Mouse (Mus musculus) limb, embryonic 14.5 days (tissue): Measurements from ENCODE around the gene Ankrd24. TPM values are rescaled to one million over a fixed set of nuclear protein-coding genes. Genes with fewer than 3 reads are reported as not detected.
A peak's percentile ranks its signal among the peaks of the same experiment; 100 is the strongest.
"Not testable (repeated sequence)": the region's sequence is repeated elsewhere in the genome, so short reads cannot be mapped to it uniquely, and the experiment has no call there.

Experiments used
- ATAC-seq: fragments of 200-750 bp; cut with Nextera tagmentation; 2 replicates; pipeline ENCODE4 v1.8.0; 2017; ENCODE audit warnings: low read depth, moderate number of reproducible peaks, moderate TSS enrichment; ENCODE audit not compliant: low FRiP score
- DNase-seq: peaks from one replicate; pipeline ENCODE4 v3.0.0-alpha.2; 2015; ENCODE audit warnings: low spot score
- H3K27ac ChIP-seq: fragments of 300-500 bp; sonication (generic); replicated peaks from 2 replicates; pipeline ENCODE4 v1.5.1; 2014; ENCODE audit warnings: low read depth, mild to moderate bottlenecking, low read length, moderate library complexity, mixed read lengths
- H3K27me3 ChIP-seq: fragments of 300-500 bp; sonication (generic); 2 replicates; pipeline ENCODE4 v1.6.1; 2014; ENCODE audit warnings: low read length, mixed read lengths; ENCODE audit not compliant: control insufficient read depth, insufficient read depth
- H3K36me3 ChIP-seq: fragments of 300-500 bp; sonication (generic); 2 replicates; pipeline ENCODE4 v1.6.1; 2014; ENCODE audit warnings: mild to moderate bottlenecking, low read length, moderate library complexity, mixed read lengths; ENCODE audit not compliant: control insufficient read depth, insufficient read depth
- H3K4me1 ChIP-seq: fragments of 300-500 bp; sonication (generic); 2 replicates; pipeline ENCODE4 v1.6.1; 2014; ENCODE audit warnings: antibody characterized with exemption, low read length, mixed read lengths; ENCODE audit not compliant: control insufficient read depth, insufficient read depth
- H3K4me2 ChIP-seq: fragments of 300-500 bp; sonication (generic); replicated peaks from 2 replicates; pipeline ENCODE4 v1.6.1; 2014; ENCODE audit warnings: low read depth, mild to moderate bottlenecking, low read length, moderate library complexity; ENCODE audit not compliant: severe bottlenecking
- H3K4me3 ChIP-seq: fragments of 300-500 bp; sonication (generic); replicated peaks from 2 replicates; pipeline ENCODE4 v1.5.1; 2014; ENCODE audit warnings: low read length
- H3K9ac ChIP-seq: fragments of 300-500 bp; sonication (generic); 2 replicates; pipeline ENCODE4 v1.6.1; 2014; ENCODE audit warnings: mild to moderate bottlenecking, low read depth, low read length, moderate library complexity; ENCODE audit not compliant: severe bottlenecking
- H3K9me3 ChIP-seq: fragments of 300-500 bp; sonication (generic); 2 replicates; pipeline ENCODE4 v1.6.1; 2016; ENCODE audit warnings: low read length; ENCODE audit not compliant: control insufficient read depth
- POLR2A ChIP-seq: fragments of 200-500 bp; IDR thresholded peaks from 2 replicates; pipeline ENCODE4 v1.8.0; 2012; ENCODE audit warnings: inconsistent platforms, mild to moderate bottlenecking, moderate library complexity, borderline replicate concordance; ENCODE audit not compliant: insufficient read depth, insufficient read length; ENCODE audit errors: extremely low read depth
- WGBS: fragments of 180-500 bp; shearing (Covaris S2); extraction: QIAGEN DNeasy Blood & Tissue Kit; methylation state at CpG from one replicate; pipeline ENCODE4 v1.1.7; 2014; 5-methylcytosine and 5-hydroxymethylcytosine counted together
- polyA plus RNA-seq, 2 experiments: library from polyadenylated mRNA; depleted of rRNA in 1 of 2; stranded (reverse) in 1 of 2; unstranded in 1 of 2; fragments of >200 nt; fragmentation: Nextera tagmentation in 1 of 2; extraction: Ambion mirVana in 1 of 2; gene quantifications; 2 replicates each; pipeline versions ENCODE4 v1.2.1 to v1.2.3; 2012 to 2014

The Ankrd24 gene
- polyA plus RNA-seq, 2 experiments: 5.3 to 79.9 TPM

GRCm38 (mm10) chr10:81644716-81645115 lies 16.4 kb downstream of the Ankrd24 start:
- no peak for ATAC-seq
- H3K9ac ChIP-seq: no peak overlapping the region
- H3K36me3 ChIP-seq: no peaks in the 10 kb centered on the region
- TF ChIP-seq POLR2A: no peak
- H3K27ac ChIP-seq: no peak overlapping the region
- H3K9me3 ChIP-seq: no peaks in the 10 kb centered on the region
- peaks cover 13% of the 10 kb centered on the region for H3K4me1 ChIP-seq
- no peaks in the 10 kb centered on the region for H3K27me3 ChIP-seq
- no peak overlapping the region for H3K4me3 ChIP-seq
- WGBS: 94% methylated on average over 18 of the region's 18 CpGs
- no peak for DNase-seq
- no peak overlapping the region for H3K4me2 ChIP-seq

GRCm38 (mm10) chr10:81645391-81645790 lies 17.1 kb downstream of the Ankrd24 start:
- no peaks in the 10 kb centered on the region for H3K9me3 ChIP-seq
- no peaks in the 10 kb centered on the region for H3K36me3 ChIP-seq
- no peak overlapping the region for H3K4me3 ChIP-seq
- TF ChIP-seq POLR2A: no peak
- WGBS: 93% methylated on average over 4 of the region's 4 CpGs
- DNase-seq (no peak), ATAC-seq (no peak)
- H3K4me1 ChIP-seq: peaks cover 13% of the 10 kb centered on the region
- H3K27me3 ChIP-seq: no peaks in the 10 kb centered on the region
- no peak overlapping the region for H3K9ac ChIP-seq
- no peak overlapping the region for H3K27ac ChIP-seq
- H3K4me2 ChIP-seq: no peak overlapping the region

GRCm38 (mm10) chr10:81646015-81646555 lies 17.7 kb downstream of the Ankrd24 start:
- no peak for DNase-seq
- TF ChIP-seq POLR2A: no peak
- Histone ChIP-seq H3K4me3 (no peak overlapping the region), H3K4me1 (peaks cover 13% of the 10 kb centered on the region), H3K9me3 (no peaks in the 10 kb centered on the region), H3K9ac (no peak overlapping the region), H3K36me3 (no peaks in the 10 kb centered on the region), H3K27ac (no peak overlapping the region), H3K27me3 (no peaks in the 10 kb centered on the region), H3K4me2 (no peak overlapping the region)
- 79% methylated on average over 5 of the region's 7 CpGs for WGBS
- ATAC-seq: no peak

GRCm38 (mm10) chr10:81648803-81649775 lies 20.7 kb downstream of the Ankrd24 start, which contains the start of gene Gm10778:
Gene Gm10778, plus strand, starts transcription at chr10:81649059.
- H3K36me3 ChIP-seq, H3K27me3 ChIP-seq, H3K4me1 ChIP-seq, H3K9me3 ChIP-seq: not testable (repeated sequence)
- H3K9ac ChIP-seq: peak within 1 kb of the TSS; percentile 56
- H3K27ac ChIP-seq: peak within 1 kb of the TSS; percentile 71
- WGBS: 3% methylated on average over 28 of the region's 52 CpGs
- DNase-seq (peak; percentile 92), ATAC-seq (peak; percentile 94)
- peak within 1 kb of the TSS; percentile 47 for H3K4me3 ChIP-seq
- H3K4me2 ChIP-seq: peak within 1 kb of the TSS; percentile 60

GRCm38 (mm10) chr10:81655178-81655577 lies 26.8 kb downstream of the Ankrd24 start:
- Histone ChIP-seq H3K27me3 (no peaks in the 10 kb centered on the region), H3K4me1 (no peaks in the 10 kb centered on the region), H3K4me3 (no peak overlapping the region), H3K9me3 (peaks cover 41% of the 10 kb centered on the region), H3K36me3 (peaks cover 15% of the 10 kb centered on the region; the same call in 1 of the 2 replicates), H3K4me2 (no peak overlapping the region), H3K9ac (no peak overlapping the region), H3K27ac (no peak overlapping the region)
- no peak for TF ChIP-seq POLR2A
- ATAC-seq: no peak
- WGBS: 95% methylated on average over 10 of the region's 10 CpGs
- no peak for DNase-seq
